Mouse (Mus musculus) CD4-positive, CD25-positive, alpha-beta regulatory T cell, adult 4 months (primary cell): ENCODE measurements around the gene Ccdc62. TPM values are rescaled to one million over a fixed set of nuclear protein-coding genes. Genes with fewer than 3 reads are reported as not detected.

ENCODE experiments used
- ATAC-seq: one replicate; pipeline ENCODE4 v1.8.0; 2017
- polyA plus RNA-seq, 2 experiments: library from polyadenylated mRNA; unstranded; fragments of 100-300 nt; shearing (Covaris generic); gene quantifications; one replicate each; pipeline ENCODE4 v1.2.1; 2017

The Ccdc62 gene
- polyA plus RNA-seq, 2 experiments from 2014 or later = 9.6 to 16.0 TPM

GRCm38 (mm10) chr5:123938479-123938878 lies 8.0 kb downstream of the Ccdc62 start:
- ATAC-seq = no peak

GRCm38 (mm10) chr5:123946546-123946945 lies 16.1 kb downstream of the Ccdc62 start:
- no peak for ATAC-seq

DNA sequence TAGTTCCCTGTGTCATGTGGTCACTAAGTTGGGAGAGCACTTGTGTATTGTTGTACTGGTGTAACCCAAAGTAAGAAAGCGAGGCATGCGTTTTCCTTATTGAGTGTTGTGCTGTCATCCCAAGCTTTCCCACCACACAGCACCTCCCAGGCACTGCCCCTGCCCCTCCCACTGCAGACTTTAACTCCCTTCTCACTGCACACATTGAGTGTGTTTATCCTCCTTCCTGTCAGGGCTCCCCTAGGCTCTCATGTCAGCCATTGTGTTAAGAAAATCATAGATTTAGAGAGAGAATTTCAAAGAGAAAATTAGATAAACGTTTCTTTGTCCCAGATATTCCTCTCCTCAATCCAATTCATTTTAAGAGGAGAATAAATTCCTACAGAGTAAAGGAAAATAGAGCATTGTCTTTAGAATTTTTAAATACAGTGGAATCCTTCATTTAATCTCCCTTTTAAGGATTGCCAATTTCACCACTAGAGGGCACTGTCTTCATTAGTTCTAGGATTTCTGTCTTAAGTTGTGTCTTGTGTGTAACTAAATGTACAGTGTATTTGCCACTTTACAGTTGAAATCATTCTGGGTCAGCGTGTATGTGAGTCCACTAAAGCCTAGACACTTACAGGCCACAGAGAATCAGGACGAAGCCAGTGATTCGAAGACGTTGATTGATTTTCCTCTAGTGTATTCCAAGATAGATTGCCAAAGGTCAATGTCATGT lies 16.7 kb downstream of the Ccdc62 start:
- peak; percentile 41 for ATAC-seq

DNA sequence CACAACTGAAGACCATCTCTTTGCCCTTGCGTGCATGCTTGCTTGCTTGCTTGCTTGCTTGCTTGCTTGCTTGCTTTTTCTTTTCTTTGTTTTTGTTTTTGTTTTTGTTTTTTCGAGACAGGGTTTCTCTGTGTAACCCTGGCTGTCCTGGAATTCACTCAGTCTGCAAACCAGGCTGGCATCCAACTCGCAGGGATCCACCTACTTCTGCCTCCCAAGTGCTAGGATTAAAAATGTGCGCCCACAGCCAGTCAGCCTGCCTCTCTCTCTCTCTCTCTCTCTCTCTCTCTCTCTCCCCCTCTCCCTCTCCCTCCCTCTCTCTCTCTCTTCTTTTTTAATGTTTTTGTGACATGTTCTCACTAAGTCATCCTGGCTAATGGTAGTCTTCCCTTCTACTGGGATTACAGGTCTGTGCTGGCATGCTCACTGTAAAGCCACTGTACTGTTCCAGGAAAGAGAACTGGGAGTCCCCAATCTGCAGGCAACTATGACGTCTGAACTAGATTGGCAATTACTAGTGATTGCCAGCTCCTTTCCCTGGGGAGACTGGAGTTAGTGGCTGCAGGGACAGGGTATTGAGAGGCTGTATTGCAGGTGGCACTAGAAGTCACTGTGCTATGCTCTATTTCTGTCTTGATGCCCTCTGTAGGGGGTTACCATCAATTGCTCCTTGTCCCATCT lies 22.0 kb downstream of the Ccdc62 start:
- no peak for ATAC-seq

GRCm38 (mm10) chr5:123957213-123957612 lies 26.7 kb downstream of the Ccdc62 start:
- no peak for ATAC-seq

- no peak for ATAC-seq
These were observed 28.5 kb downstream of the Ccdc62 start for GRCm38 (mm10) chr5:123959018-123959417.

DNA sequence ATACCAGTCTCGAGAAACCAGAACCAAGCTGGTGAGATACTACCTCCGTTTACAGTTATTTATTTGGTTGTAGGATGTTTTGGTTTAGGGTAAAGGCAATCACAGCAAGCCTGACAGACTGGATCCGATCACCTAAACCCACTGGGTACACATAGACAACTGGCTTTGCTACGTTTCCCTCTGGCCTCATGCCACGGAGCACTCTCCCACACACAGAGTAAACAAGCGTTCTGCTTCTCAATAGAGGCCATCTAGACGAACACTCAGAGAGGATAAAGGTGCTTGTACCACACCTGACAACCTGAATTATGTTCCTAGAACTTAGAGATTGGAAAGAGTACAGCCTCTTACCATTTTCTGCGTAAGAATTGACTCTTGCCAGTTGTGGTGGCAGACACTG lies 29.6 kb downstream of the Ccdc62 start:
- no peak for ATAC-seq

DNA sequence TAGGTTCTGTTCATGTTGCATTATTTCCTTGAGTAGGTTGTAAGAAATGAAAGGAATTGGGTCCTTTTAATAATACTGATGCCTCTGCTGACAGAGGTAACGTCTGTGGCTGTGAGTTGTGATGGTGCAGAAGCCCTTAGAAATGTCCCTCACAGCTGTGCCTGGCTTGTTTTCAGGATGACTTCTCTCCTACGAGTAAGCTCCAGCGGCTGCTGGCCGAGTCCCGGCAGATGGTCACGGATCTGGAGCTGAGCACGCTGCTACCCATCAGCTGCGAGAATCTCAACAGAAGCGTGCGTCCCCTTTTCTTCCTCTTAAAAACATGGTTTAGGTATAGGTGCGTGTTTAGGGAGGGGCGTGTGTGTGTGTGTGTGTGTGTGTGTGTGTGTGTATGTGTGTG lies 30.6 kb downstream of the Ccdc62 start:
- no peak for ATAC-seq

DNA sequence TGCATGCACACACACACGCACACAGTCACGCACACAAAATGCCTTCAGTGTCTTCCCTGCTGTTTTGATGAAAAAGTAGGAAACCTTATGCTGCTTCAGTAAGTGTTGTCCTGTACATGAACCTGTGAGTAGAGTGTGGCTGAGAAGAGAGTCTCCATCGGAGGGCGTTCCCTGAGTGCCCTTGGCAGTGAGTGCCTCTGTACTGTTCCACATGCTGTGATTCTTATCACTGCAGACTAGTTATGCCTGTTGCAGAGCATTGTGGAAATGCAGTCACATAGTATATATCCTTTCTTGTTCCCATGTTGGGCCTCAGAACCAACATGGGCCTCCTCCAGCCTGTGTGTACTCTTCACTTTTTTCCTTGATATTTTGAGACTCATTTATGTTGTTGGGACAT lies 33.7 kb downstream of the Ccdc62 start:
- no peak for ATAC-seq

DNA sequence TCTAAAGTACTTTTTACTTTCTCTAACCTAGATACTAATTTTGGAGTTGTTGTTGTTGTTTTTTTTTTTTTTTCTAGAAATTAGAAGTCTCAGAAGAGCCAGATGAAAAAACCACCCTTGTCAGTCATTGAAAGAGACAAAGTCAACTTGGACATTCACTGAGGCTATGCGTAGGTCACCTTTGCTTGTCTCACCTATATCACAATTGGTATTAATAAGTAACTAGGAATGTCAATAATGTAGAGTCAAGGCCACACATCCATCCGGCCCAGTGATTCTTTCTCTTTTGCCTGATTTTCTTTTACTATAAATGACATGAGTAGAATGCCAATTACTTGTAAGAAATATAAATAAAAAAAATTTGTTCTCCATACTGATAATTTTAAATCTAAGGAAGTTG lies 36.3 kb downstream of the Ccdc62 start:
- no peak for ATAC-seq

GRCm38 (mm10) chr5:123968468-123968867 lies 38.0 kb downstream of the Ccdc62 start:
- ATAC-seq = no peak

- no peak for ATAC-seq
These were observed 38.7 kb downstream of the Ccdc62 start for GRCm38 (mm10) chr5:123969216-123969615.

GRCm38 (mm10) chr5:123970576-123970975 lies 40.1 kb downstream of the Ccdc62 start:
- ATAC-seq = no peak

- ATAC-seq = no peak
These were observed 42.0 kb downstream of the Ccdc62 start for GRCm38 (mm10) chr5:123972453-123972852.

GRCm38 (mm10) chr5:123973299-123974178 lies 43.1 kb downstream of the Ccdc62 start, which contains the start of gene Hip1r:
Gene Hip1r (plus strand): TSS chr5:123973628.
- ATAC-seq = peak; percentile 48

GRCm38 (mm10) chr5:123974179-123974485 lies 43.7 kb downstream of the Ccdc62 start:
- ATAC-seq = peak; percentile 3

GRCm38 (mm10) chr5:123974616-123975111 lies 44.2 kb downstream of the Ccdc62 start:
- peak; percentile 75 for ATAC-seq

DNA sequence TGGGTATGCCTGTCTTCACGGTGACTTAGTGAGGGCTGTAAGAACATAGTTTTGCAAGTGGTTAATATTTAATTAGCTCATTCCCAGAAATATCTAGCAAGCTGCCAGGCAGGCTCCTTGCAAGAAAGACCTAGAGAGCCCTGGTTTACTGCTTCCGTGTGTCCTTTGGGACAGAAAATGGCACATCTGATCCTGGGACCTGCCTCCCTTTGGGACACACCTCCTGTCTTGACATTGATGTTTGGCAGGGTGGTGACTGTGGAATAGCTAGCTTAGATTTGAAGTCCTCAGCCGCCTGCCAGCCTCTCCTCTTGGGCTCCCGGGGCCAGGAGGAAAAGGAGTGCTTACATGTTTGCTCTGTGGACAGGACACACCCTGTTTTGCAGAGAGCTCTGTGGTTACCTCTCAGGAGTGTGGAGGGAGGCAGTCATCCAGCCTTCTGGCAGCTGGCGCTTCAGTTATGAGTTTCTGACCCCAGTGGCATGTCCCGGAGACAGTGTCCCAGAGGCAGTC lies 45.2 kb downstream of the Ccdc62 start:
- ATAC-seq = no peak

- no peak for ATAC-seq
These were observed 46.8 kb downstream of the Ccdc62 start for GRCm38 (mm10) chr5:123977231-123977630.

- no peak for ATAC-seq
These were observed 47.7 kb downstream of the Ccdc62 start for GRCm38 (mm10) chr5:123978131-123978530.

GRCm38 (mm10) chr5:123979221-123979979 lies 48.9 kb downstream of the Ccdc62 start:
- ATAC-seq = no peak

- ATAC-seq = no peak
These were observed 49.5 kb downstream of the Ccdc62 start for GRCm38 (mm10) chr5:123979980-123980369.
